Mouse (Mus musculus): ENCODE measurements at regions not wholly inside any gene's neighbourhood (a gene's known extent, or its start where the extent isn't known, plus 50 kb on each side); places are given as distances from the start of the nearest gene placed in this dataset.

- no peak for DNase-seq
Measured at GRCm38 (mm10) chr1:184365026-184365425, 330.9 kb upstream of the 1700056E22Rik start.

GRCm38 (mm10) chr1:184358226-184358568 lies 324.1 kb upstream of the 1700056E22Rik start:
- no peak for DNase-seq

- no peak for DNase-seq
Measured at GRCm38 (mm10) chr1:184357474-184358225, 323.5 kb upstream of the 1700056E22Rik start.

DNA sequence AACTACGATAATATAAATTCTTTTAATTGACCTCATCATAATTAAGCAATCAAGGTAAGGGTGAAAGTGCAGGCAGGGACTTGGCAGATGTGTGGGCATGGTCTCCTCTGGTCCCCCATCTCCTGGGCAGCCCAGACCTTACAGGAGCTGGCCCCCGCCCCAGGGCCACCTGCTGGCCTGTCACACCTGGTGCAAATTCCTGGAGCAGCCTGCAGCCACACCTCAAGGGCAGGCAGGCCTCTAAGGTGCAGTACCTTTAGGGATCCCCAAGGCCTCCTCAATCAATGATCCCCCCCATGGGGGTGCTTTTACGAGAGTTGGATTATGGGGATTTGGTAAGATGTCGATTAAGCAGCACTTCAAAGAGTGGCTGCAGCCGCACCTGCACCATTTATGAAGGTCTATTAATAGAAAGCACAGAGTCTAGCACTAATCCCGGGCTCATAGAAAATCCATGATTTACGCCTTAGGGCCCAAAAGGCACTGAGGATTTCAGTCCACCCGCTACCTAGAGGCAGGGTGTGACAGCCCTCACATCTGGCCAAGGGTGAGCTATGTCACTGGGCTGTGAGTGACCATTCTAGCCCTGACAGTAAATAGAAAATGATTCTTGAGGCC lies 319.8 kb upstream of the 1700056E22Rik start:
- no peak for DNase-seq

- no peak for DNase-seq
Measured at GRCm38 (mm10) chr1:184351760-184352159, 317.7 kb upstream of the 1700056E22Rik start.

GRCm38 (mm10) chr1:184344829-184345228 lies 310.7 kb upstream of the 1700056E22Rik start:
- peak in 1 of 2 experiments; percentile 19 for DNase-seq

GRCm38 (mm10) chr1:184335952-184336351 lies 301.9 kb upstream of the 1700056E22Rik start:
- DNase-seq, result no peak

- DNase-seq, result no peak
Measured at GRCm38 (mm10) chr1:184335281-184335680, 301.2 kb upstream of the 1700056E22Rik start.

DNA sequence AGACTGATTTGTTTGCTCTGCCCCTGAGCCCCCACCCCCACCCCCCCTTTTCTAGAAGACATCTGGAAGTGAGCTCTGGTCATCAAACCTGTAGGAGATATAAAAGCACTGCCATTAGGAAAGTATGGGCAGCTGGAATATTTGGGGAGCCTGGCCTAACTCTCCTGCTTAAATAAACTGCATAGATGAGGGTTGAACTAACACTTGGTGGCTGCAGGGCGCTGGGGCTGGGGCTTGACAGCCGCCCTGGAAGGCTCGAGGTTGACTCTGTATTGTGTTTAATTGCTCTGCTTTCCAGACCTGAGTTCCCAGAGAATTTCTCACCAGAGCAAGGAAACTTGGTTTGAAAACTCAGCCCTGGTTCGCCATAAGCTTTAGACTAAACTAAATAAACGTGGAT lies 300.7 kb upstream of the 1700056E22Rik start:
- no peak for DNase-seq

- DNase-seq, result no peak
Measured at GRCm38 (mm10) chr1:184333086-184333485, 299.0 kb upstream of the 1700056E22Rik start.

DNA sequence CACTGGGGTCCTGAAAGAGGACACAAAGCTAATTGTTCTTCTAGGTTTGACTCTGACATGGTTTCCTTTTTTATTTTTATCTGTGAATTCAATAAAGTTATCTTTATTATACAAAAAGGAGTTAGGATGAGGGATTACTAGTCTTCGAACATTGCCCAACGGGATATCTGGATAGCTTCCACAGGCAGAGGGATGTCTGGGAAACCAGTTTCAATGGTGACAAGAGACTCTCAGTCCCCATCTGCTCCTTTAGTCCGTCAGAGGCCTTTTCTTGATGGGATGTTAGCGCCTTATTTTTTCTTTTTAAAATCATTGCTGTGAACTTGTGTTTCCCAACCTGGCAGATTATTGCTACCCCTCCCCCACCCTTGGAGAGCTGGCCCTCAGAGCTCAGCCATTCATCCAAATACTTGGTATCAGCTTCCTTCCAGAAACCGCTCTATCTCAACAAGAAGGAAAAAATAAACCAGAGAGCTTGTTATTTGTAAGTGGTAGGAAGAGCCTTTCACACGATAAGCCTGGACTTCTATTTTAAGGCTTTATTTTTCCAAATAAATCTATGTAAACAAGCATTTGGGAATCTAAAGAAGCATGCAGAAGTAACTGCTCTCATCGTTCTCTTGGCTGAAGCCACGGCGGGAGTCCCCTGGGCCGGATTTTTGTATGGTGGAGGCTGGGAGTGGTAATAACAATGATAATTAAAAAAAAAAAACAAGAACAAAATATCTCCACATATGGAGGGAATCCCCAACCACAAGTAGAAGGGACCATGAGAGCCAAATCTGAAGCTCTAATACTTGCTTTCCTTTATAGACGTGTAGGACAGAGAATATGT lies 296.6 kb upstream of the 1700056E22Rik start:
- DNase-seq, result no peak

DNA sequence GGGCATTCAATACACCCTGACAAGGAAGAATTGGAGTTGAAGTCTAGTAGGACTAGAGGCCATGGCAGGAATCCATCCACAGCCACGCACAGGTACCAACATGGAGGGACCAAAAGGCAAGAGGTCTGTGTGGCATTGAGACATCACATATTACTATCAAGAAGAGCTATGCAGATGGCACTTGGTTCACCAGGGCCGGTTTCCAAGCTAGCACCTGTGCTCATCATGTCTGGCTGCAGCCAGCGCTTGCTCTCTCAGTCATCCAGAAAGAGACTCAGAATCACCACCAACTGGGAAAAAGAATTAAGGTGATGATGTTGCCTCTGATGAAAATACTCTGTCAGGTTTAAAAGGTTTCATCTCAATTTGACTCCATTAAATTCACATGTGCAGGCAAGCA lies 292.1 kb upstream of the 1700056E22Rik start:
- DNase-seq, result no peak

GRCm38 (mm10) chr1:184324234-184324633 lies 290.1 kb upstream of the 1700056E22Rik start:
- no peak for DNase-seq

DNA sequence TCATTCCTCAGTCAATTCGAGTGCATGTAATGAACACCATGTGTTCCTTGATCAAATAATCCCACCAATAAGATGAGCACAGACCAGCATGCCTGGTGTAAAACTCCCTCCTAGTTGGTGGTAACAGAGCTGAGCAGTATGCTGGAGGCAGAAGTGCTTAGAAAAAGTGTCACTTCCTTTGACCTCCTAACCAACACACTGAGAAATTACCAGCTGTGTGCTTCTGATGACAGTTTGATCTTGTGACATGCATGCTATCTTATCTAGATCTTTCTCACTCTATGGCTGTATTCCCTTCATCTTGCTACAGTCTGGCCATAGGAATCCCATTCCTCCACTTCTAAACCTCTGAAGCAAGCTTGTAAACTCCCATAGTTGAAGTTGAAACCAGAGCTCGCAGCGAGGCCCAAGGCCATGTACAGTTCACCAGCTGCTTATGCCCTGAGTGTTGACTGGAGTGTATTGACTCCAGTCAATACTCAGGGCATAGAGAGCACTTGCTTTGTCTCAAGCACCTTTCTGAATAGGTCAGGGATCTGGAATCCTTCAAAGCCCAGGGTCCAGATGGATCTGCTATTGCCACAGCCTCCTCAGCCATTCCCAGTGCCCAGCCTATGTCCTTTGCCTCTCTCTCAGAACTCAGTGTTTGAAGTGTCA lies 286.5 kb upstream of the 1700056E22Rik start:
- DNase-seq, result no peak

DNA sequence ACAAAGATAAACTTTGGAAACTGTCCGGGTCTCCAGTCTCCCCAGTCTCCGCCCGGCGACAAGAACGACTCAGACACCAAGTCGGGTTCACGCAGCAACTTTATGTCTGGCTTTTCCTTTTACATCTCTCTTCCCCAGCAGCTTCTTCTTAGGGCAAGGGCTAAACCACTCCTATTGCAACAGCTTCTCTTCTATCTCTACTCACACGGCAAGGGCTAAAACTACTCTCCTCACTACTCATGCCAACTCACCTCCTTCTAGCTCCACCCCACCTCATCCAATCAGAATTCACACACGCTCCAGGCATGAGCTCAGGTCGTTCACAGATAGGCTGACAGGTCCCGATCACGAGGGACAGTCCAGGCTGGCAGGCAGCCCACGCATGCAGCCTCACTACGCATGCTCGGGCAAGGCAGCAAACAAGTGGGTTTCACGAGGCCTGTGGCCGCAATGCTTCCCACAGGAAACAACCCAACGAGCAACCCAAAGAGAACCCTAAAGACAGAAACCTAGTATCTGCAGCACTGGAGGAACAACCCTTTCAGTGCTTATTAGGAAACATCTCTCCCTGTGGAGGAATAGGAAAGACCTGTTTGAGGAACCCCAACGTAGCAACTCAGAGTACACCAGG lies 276.2 kb upstream of the 1700056E22Rik start:
- no peak for DNase-seq

GRCm38 (mm10) chr1:184304813-184305212 lies 270.7 kb upstream of the 1700056E22Rik start:
- no peak for DNase-seq

- DNase-seq, result no peak
Measured at GRCm38 (mm10) chr1:184304204-184304603, 270.1 kb upstream of the 1700056E22Rik start.

- no peak for DNase-seq
Measured at GRCm38 (mm10) chr1:184298701-184299100, 264.6 kb upstream of the 1700056E22Rik start.

DNA sequence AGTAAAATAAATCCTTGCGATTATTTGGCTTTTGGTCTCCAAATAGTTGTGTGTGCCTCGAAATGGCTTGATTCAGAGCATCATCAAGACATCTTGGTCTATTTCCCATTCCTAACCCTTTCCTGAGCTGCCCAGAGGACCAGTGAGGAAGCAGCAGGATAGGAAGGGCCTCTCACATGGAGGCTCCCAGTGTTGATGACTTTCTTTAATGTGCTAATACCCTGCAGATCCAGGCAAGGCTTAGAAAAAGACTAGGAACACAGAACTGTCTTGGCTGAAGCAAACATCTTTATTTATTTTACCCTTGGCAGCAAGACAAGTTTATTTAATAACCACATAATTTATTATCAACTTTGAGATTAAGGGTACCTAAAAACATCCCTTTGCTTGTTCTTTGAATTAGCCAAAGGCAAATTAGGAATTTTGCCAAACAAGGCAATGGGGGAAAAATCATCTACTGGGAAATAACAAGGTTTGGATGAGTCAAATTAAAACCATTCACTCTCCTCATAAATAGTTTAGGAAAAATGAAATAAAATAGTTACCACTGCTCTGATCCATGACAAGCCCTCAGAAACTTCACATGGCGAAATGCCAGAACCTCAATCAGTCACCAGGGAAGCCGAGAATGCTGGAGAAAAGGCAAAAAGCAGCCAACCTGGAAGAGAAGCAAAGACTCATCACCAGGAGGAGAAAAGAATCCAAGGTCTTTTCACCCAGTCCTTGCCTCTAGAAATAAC lies 263.1 kb upstream of the 1700056E22Rik start:
- DNase-seq, result peak in 1 of 2 experiments; percentile 26

DNA sequence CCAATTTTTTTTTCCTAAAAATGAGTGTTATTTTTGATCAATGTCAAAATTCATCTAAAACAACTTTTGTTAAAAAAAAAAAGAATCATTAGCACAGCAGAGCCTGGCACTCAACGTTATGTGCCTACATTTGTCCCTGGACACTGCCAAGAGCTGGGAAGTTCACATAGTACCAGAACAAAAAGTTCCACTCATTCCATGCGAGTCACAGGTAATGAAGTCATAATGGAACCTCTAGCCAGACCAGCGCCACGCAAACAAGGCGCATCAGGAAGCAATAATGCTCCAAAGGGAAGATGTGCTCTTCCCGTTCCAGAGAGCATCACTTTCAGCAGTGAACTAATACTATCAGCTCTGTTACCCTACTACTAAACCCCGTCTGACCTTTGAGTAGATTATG lies 257.0 kb upstream of the 1700056E22Rik start:
- peak in 1 of 2 experiments; percentile 31 for DNase-seq

DNA sequence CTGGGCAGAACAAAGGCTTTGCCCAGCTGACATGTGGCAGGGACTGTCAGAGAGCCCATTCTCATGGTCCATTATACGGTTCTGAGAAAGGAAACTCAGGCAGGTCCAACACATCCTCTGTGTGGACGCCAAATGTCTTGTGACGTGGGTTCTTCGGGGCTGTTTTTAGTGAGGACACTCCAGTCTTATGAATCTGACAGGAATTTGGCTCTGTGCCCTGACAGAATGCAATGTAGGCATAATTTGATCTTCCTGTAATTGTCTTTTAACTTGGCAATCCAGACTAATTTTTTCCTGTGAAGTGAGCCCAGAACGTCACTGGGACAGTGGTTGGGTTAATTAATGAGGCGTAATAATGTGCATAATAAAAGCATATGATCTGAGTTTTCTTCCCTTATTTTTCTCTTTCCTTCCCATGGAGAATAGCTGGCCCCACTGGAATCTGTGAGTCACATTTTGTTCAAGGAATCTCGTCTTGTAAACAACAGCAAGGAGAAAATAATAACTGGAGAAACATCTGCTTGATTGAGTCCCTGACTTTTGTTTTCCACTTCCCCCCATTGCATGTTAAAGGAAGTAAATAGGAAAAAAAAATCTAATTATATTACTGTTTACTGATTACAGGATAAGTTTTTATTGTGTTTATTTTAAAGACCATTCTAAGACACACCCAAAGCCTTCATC lies 255.8 kb upstream of the 1700056E22Rik start:
- DNase-seq, result peak; percentile 71 to 88

Data from lung, adult 18-20 months (tissue).